Mouse (Mus musculus): ENCODE data around the gene Adgra3. TPM values are rescaled to one million over a fixed set of nuclear protein-coding genes. Genes with fewer than 3 reads are reported as not detected.
A peak's percentile ranks its signal among the peaks of the same experiment; 100 is the strongest.

Adgra3 gene
- total and polyA plus RNA-seq, 2 experiments from 2014 or later: 6.7 to 32.7 TPM

DNA sequence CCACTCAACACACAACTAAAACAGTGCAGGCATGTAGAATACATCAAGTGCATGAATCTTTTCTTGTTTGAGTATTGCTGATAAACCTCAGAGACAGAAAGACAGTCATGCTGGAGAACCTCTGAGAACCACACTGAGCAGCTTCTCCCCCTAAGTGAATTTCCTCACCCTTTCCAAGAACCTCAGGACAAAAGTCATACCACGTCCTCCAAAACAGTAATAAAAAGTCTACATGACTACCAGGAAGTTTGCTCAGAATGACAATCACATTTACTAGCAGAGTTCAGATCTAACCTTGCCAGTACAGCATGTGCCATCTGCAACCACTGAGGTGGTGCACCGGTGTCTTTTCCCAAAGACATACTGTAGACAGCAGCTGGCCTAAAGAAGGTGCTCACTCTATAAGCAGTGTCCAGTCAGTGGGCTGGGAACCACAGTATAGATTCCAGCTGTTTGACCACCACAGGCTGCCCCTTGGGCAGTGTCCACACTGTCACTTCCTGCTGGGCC, 27.0 kb downstream of the Adgra3 start:
- no peaks in the 10 kb centered on the region for H3K9me3 ChIP-seq (replicated peaks; ENCODE audit: control insufficient read depth, low read length)
- no peak overlapping the region for H3K9ac ChIP-seq (replicated peaks; ENCODE audit: low read depth, low read length)
- no peak for DNase-seq (ENCODE audit: low spot score)
- ATAC-seq (ENCODE audit: insufficient read depth, low read depth): no peak
- H3K4me2 ChIP-seq (ENCODE audit: low read depth, low read length): no peak overlapping the region
- H3K27me3 ChIP-seq (ENCODE audit: control insufficient read depth, insufficient read depth, low read length): no peaks in the 10 kb centered on the region
- WGBS: 74% methylated on average over 2 of the region's 2 CpGs
- no peaks in the 10 kb centered on the region for H3K36me3 ChIP-seq (replicated peaks; ENCODE audit: control insufficient read depth, insufficient read depth, low read length)
- H3K4me1 ChIP-seq (ENCODE audit: control insufficient read depth, insufficient read depth): peaks cover 13% of the 10 kb centered on the region; the same call in 1 of the 2 replicates
- no peak overlapping the region for H3K27ac ChIP-seq (ENCODE audit: low read depth)
- H3K4me3 ChIP-seq (ENCODE audit: low read depth, low read length): no peak overlapping the region
- no peak for TF ChIP-seq CTCF (IDR thresholded peaks at IDR 0.05; ENCODE audit: low read depth)
- no peak for TF ChIP-seq EP300 (IDR thresholded peaks at IDR 0.05; ENCODE audit: low read depth)

DNA sequence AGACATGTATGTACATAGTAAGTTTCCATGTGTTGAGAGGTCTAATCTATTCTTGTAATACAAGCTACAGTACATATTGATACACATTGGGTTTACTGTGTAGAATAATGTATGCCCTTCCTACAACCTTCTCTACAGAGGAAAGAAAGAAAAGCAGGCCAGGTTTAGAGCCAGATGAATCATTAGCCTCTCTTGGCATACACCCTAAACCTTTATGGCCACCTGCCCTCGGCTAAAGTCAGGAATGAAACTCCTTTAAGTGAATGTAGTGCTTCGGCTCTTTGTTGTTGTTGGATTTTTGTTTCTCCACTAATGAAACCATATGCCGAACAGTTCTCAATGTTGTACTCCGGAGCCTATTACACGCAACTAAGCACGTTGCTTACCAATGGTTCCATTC, 27.5 kb downstream of the Adgra3 start:
- no peak overlapping the region for H3K27ac ChIP-seq (ENCODE audit: low read depth)
- H3K27me3 ChIP-seq (ENCODE audit: control insufficient read depth, insufficient read depth, low read length): no peaks in the 10 kb centered on the region
- no peak overlapping the region for H3K4me2 ChIP-seq (ENCODE audit: low read depth, low read length)
- 89% methylated on average over 6 of the region's 6 CpGs for WGBS
- H3K9ac ChIP-seq (replicated peaks; ENCODE audit: low read depth, low read length): no peak overlapping the region
- H3K9me3 ChIP-seq (replicated peaks; ENCODE audit: control insufficient read depth, low read length): no peaks in the 10 kb centered on the region
- H3K36me3 ChIP-seq (replicated peaks; ENCODE audit: control insufficient read depth, insufficient read depth, low read length): no peaks in the 10 kb centered on the region
- H3K4me1 ChIP-seq (ENCODE audit: control insufficient read depth, insufficient read depth): peaks cover 11% of the 10 kb centered on the region; the same call in 1 of the 2 replicates
- no peak for TF ChIP-seq CTCF (IDR thresholded peaks at IDR 0.05; ENCODE audit: low read depth)
- TF ChIP-seq EP300 (IDR thresholded peaks at IDR 0.05; ENCODE audit: low read depth): no peak
- ATAC-seq (ENCODE audit: insufficient read depth, low read depth): no peak
- no peak for DNase-seq (ENCODE audit: low spot score)
- no peak overlapping the region for H3K4me3 ChIP-seq (ENCODE audit: low read depth, low read length)

DNA sequence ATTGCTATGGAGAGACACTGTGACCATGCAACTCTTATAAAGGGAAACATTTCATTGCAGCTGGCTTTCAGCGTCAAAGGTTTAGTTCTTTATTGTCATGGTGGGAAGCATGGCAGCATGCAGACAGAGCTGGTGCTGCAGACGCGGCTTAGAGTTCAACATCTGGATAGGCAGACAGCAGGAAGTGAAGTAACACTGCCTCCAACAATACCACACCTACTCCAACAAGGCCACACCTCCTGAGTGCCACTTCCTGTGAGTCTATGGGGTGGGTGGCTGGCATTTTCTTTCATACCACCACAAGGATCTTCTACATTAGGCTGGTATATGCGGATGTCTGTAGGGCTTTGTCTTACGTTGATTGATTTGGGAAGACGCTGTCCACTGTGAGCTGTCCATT, 29.1 kb downstream of the Adgra3 start:
- H3K9me3 ChIP-seq (replicated peaks; ENCODE audit: control insufficient read depth, low read length): no peaks in the 10 kb centered on the region
- H3K27ac ChIP-seq (ENCODE audit: low read depth): no peak overlapping the region
- H3K27me3 ChIP-seq (ENCODE audit: control insufficient read depth, insufficient read depth, low read length): no peaks in the 10 kb centered on the region
- peaks cover 1% of the 10 kb centered on the region; the same call in 1 of the 2 replicates for H3K36me3 ChIP-seq (replicated peaks; ENCODE audit: control insufficient read depth, insufficient read depth, low read length)
- ATAC-seq (ENCODE audit: insufficient read depth, low read depth) (no peak), DNase-seq (ENCODE audit: low spot score) (no peak)
- H3K9ac ChIP-seq (replicated peaks; ENCODE audit: low read depth, low read length): no peak overlapping the region
- peaks cover 10% of the 10 kb centered on the region for H3K4me1 ChIP-seq (ENCODE audit: control insufficient read depth, insufficient read depth)
- TF ChIP-seq CTCF (IDR thresholded peaks at IDR 0.05; ENCODE audit: low read depth) (no peak), EP300 (IDR thresholded peaks at IDR 0.05; ENCODE audit: low read depth) (no peak)
- 85% methylated on average over 6 of the region's 6 CpGs for WGBS
- no peak overlapping the region for H3K4me3 ChIP-seq (ENCODE audit: low read depth, low read length)
- H3K4me2 ChIP-seq (ENCODE audit: low read depth, low read length): no peak overlapping the region

DNA sequence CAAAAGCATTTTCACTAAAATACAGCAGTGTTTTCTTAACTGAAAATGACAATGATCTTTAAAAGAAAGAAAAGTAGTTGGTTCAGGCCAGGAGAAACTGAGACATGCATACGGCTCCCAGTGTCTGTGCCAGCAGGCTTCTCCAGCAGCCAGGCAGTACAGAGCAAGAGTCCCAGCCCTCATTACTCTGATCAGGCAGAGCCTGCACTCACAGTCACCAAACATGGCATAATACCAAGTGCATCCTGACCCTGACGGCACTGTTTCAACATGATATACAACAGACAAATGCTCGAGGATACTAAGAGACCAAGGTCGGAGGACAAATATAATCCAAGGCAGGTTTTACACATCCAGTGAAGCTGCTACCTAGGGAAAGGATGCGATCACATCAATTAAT, 31.2 kb downstream of the Adgra3 start:
- Histone ChIP-seq H3K4me3 (ENCODE audit: low read depth, low read length) (no peak overlapping the region), H3K4me2 (ENCODE audit: low read depth, low read length) (no peak overlapping the region), H3K36me3 (replicated peaks; ENCODE audit: control insufficient read depth, insufficient read depth, low read length) (peaks cover 9% of the 10 kb centered on the region; the same call in 1 of the 2 replicates), H3K4me1 (ENCODE audit: control insufficient read depth, insufficient read depth) (peaks cover 10% of the 10 kb centered on the region), H3K27me3 (ENCODE audit: control insufficient read depth, insufficient read depth, low read length) (no peaks in the 10 kb centered on the region), H3K9me3 (replicated peaks; ENCODE audit: control insufficient read depth, low read length) (no peaks in the 10 kb centered on the region), H3K27ac (ENCODE audit: low read depth) (peak overlapping the region; percentile 54), H3K9ac (replicated peaks; ENCODE audit: low read depth, low read length) (no peak overlapping the region)
- TF ChIP-seq EP300 (IDR thresholded peaks at IDR 0.05; ENCODE audit: low read depth) (no peak), CTCF (IDR thresholded peaks at IDR 0.05; ENCODE audit: low read depth) (no peak)
- DNase-seq (ENCODE audit: low spot score) (no peak), ATAC-seq (ENCODE audit: insufficient read depth, low read depth) (no peak)
- 39% methylated on average over 5 of the region's 5 CpGs for WGBS

DNA sequence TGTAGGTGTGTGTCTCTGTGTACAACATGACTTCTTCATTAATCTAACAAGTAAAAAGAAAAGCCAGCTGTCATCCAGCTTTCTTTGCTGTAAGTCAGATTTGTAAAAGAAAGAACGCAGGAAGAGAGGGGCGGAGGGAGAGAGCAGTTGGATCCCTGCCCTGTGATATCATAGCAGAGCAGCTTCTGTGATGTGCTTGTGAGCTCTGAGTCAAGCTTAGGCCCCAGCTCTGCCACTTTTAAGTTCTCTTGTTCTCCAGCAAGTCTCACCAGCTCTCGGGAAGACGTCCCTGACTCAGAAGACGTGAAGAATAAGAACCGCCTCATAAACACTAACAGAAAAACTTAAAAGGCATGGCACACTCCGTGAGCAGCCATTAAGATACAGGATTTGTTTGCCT, 31.8 kb downstream of the Adgra3 start:
- Histone ChIP-seq H3K4me3 (ENCODE audit: low read depth, low read length) (no peak overlapping the region), H3K4me2 (ENCODE audit: low read depth, low read length) (no peak overlapping the region), H3K9me3 (replicated peaks; ENCODE audit: control insufficient read depth, low read length) (no peaks in the 10 kb centered on the region), H3K9ac (replicated peaks; ENCODE audit: low read depth, low read length) (no peak overlapping the region; the same call in 1 of the 2 replicates), H3K27me3 (ENCODE audit: control insufficient read depth, insufficient read depth, low read length) (no peaks in the 10 kb centered on the region), H3K27ac (ENCODE audit: low read depth) (peak overlapping the region; percentile 54), H3K36me3 (replicated peaks; ENCODE audit: control insufficient read depth, insufficient read depth, low read length) (peaks cover 9% of the 10 kb centered on the region; the same call in 1 of the 2 replicates), H3K4me1 (ENCODE audit: control insufficient read depth, insufficient read depth) (peaks cover 10% of the 10 kb centered on the region)
- WGBS: 38% methylated on average over 7 of the region's 7 CpGs
- TF ChIP-seq EP300 (IDR thresholded peaks at IDR 0.05; ENCODE audit: low read depth): no peak
- no peak for TF ChIP-seq CTCF (IDR thresholded peaks at IDR 0.05; ENCODE audit: low read depth)
- DNase-seq (ENCODE audit: low spot score) (peak; percentile 56), ATAC-seq (ENCODE audit: insufficient read depth, low read depth) (no peak)

DNA sequence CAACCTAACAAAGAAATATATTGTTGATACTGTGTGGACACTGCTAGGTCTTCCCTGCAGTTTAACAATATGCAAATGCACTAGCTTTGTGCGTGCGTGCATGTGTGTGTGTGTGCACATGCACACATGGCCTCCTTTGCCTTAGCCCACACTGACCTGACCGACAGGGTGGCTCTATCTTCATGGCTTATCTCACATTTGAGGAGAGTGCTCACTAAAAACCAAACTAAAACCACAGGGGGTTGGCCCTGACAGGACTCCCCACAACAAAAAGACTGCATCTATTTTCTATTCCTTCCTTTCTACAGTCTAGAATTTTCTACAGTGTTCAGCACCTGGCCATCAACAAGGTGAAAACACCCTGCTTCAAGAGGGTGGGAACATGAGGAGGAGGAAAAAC, 32.7 kb downstream of the Adgra3 start:
- Histone ChIP-seq H3K4me2 (ENCODE audit: low read depth, low read length) (no peak overlapping the region), H3K4me3 (ENCODE audit: low read depth, low read length) (no peak overlapping the region), H3K27me3 (ENCODE audit: control insufficient read depth, insufficient read depth, low read length) (no peaks in the 10 kb centered on the region), H3K36me3 (replicated peaks; ENCODE audit: control insufficient read depth, insufficient read depth, low read length) (peaks cover 9% of the 10 kb centered on the region; the same call in 1 of the 2 replicates), H3K27ac (ENCODE audit: low read depth) (no peak overlapping the region), H3K4me1 (ENCODE audit: control insufficient read depth, insufficient read depth) (peaks cover 10% of the 10 kb centered on the region), H3K9me3 (replicated peaks; ENCODE audit: control insufficient read depth, low read length) (no peaks in the 10 kb centered on the region), H3K9ac (replicated peaks; ENCODE audit: low read depth, low read length) (no peak overlapping the region)
- DNase-seq (ENCODE audit: low spot score): no peak
- no peak for TF ChIP-seq EP300 (IDR thresholded peaks at IDR 0.05; ENCODE audit: low read depth)
- TF ChIP-seq CTCF (IDR thresholded peaks at IDR 0.05; ENCODE audit: low read depth): no peak
- ATAC-seq (ENCODE audit: insufficient read depth, low read depth): no peak
- WGBS: 70% methylated on average over 3 of the region's 3 CpGs

All from heart, postnatal 0 days (tissue).